Mouse (Mus musculus) neural tube, embryonic 12.5 days (tissue): ENCODE data around the gene Pgc. TPM values are rescaled to one million over a fixed set of nuclear protein-coding genes. Genes with fewer than 3 reads are reported as not detected.

Experiments used
- ATAC-seq: fragments of 200-750 bp; cut with Nextera tagmentation; 2 replicates; pipeline ENCODE4 v1.8.0; 2017; ENCODE audit warnings: low read depth, mild to moderate bottlenecking, moderate TSS enrichment, moderate library complexity; ENCODE audit not compliant: low FRiP score
- H3K27ac ChIP-seq: fragments of 300-500 bp; sonication (generic); 2 replicates; pipeline ENCODE4 v1.5.1; 2016
- H3K27me3 ChIP-seq: fragments of 300-500 bp; sonication (generic); replicated peaks from 2 replicates; pipeline ENCODE4 v1.6.1; 2016; ENCODE audit warnings: mild to moderate bottlenecking
- H3K36me3 ChIP-seq: fragments of 300-500 bp; sonication (generic); 2 replicates; pipeline ENCODE4 v1.6.1; 2016; ENCODE audit warnings: mild to moderate bottlenecking
- H3K4me1 ChIP-seq: fragments of 300-500 bp; sonication (generic); 2 replicates; pipeline ENCODE4 v1.6.1; 2016
- H3K4me2 ChIP-seq: fragments of 300-500 bp; sonication (generic); replicated peaks from 2 replicates; pipeline ENCODE4 v1.6.1; 2016; ENCODE audit warnings: mild to moderate bottlenecking
- H3K4me3 ChIP-seq: fragments of 300-500 bp; sonication (generic); 2 replicates; pipeline ENCODE4 v1.5.1; 2016
- H3K9ac ChIP-seq: fragments of 300-500 bp; sonication (generic); 2 replicates; pipeline ENCODE4 v1.6.1; 2016; ENCODE audit warnings: mild to moderate bottlenecking
- H3K9me3 ChIP-seq: fragments of 300-500 bp; sonication (generic); 2 replicates; pipeline ENCODE4 v1.6.1; 2016; ENCODE audit warnings: mild to moderate bottlenecking
- WGBS: fragments of 180-500 bp; shearing (Covaris S2); methylation state at CpG from one replicate; pipeline ENCODE4 v1.1.7; 2016; 5-methylcytosine and 5-hydroxymethylcytosine counted together
- polyA plus RNA-seq: library from polyadenylated mRNA; unstranded; fragments of >200 nt; fragmentation: Nextera tagmentation; extraction: Ambion mirVana; gene quantifications from 2 replicates; pipeline ENCODE4 v1.2.1, GENCODE M21; 2016

The Pgc gene
- polyA plus RNA-seq, 1 experiment from 2014 or later, result not detected

DNA sequence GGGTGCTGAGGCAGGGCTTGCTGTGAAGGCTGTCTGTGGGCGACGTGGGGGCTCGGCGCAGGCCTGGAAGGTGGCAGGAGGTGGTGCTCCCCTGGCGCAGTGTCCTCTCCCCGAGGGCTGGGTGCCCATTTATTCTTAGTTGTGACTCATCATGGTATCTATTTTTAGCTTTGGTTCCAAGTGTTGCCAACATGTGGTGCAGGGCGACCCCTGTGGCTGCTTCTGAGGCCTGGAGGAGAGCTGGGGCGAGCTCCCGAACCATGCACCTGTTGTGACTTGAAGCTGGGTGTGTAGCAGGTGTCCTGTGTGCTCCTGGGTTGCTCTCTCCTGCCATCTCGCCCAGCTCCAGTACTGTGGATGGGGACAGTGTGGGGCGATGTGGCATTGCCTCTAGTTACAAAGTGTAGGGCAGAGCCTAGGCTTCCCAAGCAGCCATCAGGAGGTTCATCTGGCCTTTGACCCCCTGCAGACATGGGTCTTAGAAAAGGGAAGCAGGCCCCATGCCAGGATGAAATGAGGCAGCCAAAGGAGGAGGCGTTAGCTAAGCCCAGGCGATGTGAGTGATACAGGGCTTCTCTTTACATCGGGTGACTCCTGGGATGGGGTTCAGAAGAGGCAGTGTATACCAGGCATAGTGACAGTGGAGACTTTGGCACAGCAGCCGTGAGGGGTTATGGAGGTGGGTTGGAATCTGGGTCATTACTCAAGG is 33.2 kb downstream of the Pgc start:
- peaks cover 14% of the 10 kb centered on the region for H3K4me1 ChIP-seq
- no peak overlapping the region for H3K27ac ChIP-seq
- no peak overlapping the region for H3K4me2 ChIP-seq
- no peaks in the 10 kb centered on the region for H3K36me3 ChIP-seq
- ATAC-seq, result no peak
- H3K27me3 ChIP-seq, result no peaks in the 10 kb centered on the region
- no peak overlapping the region for H3K4me3 ChIP-seq
- H3K9me3 ChIP-seq, result no peaks in the 10 kb centered on the region
- WGBS, result 77% methylated on average over 15 of the region's 15 CpGs
- H3K9ac ChIP-seq, result no peak overlapping the region

DNA sequence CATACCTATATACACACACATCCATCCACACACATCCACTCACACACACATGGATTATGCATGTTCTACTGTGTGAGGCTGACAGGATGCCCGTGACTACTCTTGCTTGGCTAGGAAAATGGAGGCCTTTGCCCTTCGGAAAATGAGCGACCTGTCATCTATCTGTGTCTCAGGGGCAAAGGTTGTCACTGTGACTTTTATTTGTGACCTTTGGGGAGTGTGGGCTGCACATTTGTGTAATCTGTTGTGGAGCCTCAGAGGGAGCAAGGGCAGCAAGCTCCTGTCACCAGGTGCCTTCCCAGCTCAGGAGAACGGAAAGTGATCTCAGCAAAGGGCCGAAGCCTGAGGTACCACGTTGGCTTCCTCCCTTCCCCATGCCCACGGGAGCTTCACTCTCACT is 35.4 kb downstream of the Pgc start:
- Histone ChIP-seq H3K27me3 (no peaks in the 10 kb centered on the region), H3K27ac (no peak overlapping the region), H3K9me3 (no peaks in the 10 kb centered on the region), H3K9ac (no peak overlapping the region), H3K36me3 (no peaks in the 10 kb centered on the region), H3K4me2 (no peak overlapping the region), H3K4me3 (no peak overlapping the region), H3K4me1 (peaks cover 14% of the 10 kb centered on the region)
- no peak for ATAC-seq
- WGBS, result 79% methylated on average over 7 of the region's 7 CpGs

DNA sequence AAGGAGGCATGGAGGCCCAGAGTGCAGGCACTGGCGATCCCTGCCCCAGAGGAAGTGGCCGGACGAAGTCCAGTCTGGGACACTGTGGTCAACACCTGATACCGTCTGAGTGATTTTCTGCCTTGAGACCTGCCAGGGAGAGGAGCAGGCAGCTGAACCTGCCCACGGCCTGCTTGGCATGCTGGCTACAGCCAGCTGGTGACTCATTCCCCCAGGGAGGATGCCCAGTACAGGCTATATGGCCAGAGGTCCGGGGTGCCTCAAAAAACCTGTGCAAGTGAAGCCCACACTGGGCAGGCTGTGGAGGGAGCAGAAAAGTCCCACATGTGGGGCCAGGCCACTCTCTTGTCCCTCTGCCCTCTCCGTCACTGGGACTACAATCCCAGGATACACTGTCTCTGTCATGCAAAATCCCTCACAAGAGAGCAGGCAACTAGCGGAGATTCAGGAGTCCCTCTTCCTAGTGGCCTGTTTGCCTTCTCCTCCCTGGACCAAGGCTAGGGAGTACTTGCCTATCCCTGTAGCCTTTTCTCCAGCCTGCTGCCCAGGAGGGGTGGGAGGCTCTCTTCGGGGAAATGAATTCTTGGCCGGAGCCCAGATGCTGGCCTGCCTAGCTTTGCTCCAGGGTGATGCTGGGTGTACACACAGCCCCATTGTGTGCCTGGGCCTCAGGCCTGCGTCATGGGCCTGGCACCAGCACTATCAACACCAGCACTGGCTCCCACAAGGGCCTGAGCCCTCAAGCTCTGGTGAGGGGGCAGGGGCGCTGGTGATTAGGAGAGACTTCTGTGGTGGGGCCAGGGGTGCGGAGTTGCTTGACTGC is 36.1 kb downstream of the Pgc start:
- Histone ChIP-seq H3K4me1 (peaks cover 14% of the 10 kb centered on the region), H3K4me3 (no peak overlapping the region), H3K4me2 (no peak overlapping the region), H3K27ac (no peak overlapping the region), H3K9me3 (no peaks in the 10 kb centered on the region), H3K9ac (no peak overlapping the region; the same call in 1 of the 2 replicates), H3K27me3 (no peaks in the 10 kb centered on the region; the same call in 1 of the 2 replicates), H3K36me3 (no peaks in the 10 kb centered on the region)
- peak; percentile 61; the same call in 1 of the 2 replicates for ATAC-seq
- 75% methylated on average over 13 of the region's 13 CpGs for WGBS

GRCm38 (mm10) chr17:47765986-47766385 is 39.3 kb downstream of the Pgc start:
- Histone ChIP-seq H3K9me3 (no peaks in the 10 kb centered on the region), H3K9ac (no peak overlapping the region), H3K27me3 (no peaks in the 10 kb centered on the region; the same call in 1 of the 2 replicates), H3K4me2 (no peak overlapping the region), H3K27ac (no peak overlapping the region), H3K4me1 (peaks cover 14% of the 10 kb centered on the region), H3K36me3 (no peaks in the 10 kb centered on the region), H3K4me3 (no peak overlapping the region)
- ATAC-seq, result no peak
- 80% methylated on average over 4 of the region's 4 CpGs for WGBS

- no peak overlapping the region for H3K27ac ChIP-seq
- H3K27me3 ChIP-seq, result no peaks in the 10 kb centered on the region; the same call in 1 of the 2 replicates
- no peak overlapping the region for H3K9ac ChIP-seq
- no peaks in the 10 kb centered on the region for H3K36me3 ChIP-seq
- WGBS, result 90% methylated on average over 6 of the region's 6 CpGs
- H3K4me2 ChIP-seq, result no peak overlapping the region
- H3K4me1 ChIP-seq, result peaks cover 14% of the 10 kb centered on the region
- no peak for ATAC-seq
- no peak overlapping the region for H3K4me3 ChIP-seq
- no peaks in the 10 kb centered on the region for H3K9me3 ChIP-seq
Observed at GRCm38 (mm10) chr17:47766407-47767043, 39.9 kb downstream of the Pgc start.

GRCm38 (mm10) chr17:47767081-47767455 is 40.4 kb downstream of the Pgc start:
- H3K4me3 ChIP-seq, result no peak overlapping the region
- 70% methylated on average over 2 of the region's 2 CpGs for WGBS
- H3K27ac ChIP-seq, result no peak overlapping the region
- H3K9ac ChIP-seq, result no peak overlapping the region
- H3K27me3 ChIP-seq, result no peaks in the 10 kb centered on the region; the same call in 1 of the 2 replicates
- no peaks in the 10 kb centered on the region for H3K9me3 ChIP-seq
- no peak for ATAC-seq
- H3K4me1 ChIP-seq, result peaks cover 14% of the 10 kb centered on the region
- H3K36me3 ChIP-seq, result no peaks in the 10 kb centered on the region
- H3K4me2 ChIP-seq, result no peak overlapping the region

DNA sequence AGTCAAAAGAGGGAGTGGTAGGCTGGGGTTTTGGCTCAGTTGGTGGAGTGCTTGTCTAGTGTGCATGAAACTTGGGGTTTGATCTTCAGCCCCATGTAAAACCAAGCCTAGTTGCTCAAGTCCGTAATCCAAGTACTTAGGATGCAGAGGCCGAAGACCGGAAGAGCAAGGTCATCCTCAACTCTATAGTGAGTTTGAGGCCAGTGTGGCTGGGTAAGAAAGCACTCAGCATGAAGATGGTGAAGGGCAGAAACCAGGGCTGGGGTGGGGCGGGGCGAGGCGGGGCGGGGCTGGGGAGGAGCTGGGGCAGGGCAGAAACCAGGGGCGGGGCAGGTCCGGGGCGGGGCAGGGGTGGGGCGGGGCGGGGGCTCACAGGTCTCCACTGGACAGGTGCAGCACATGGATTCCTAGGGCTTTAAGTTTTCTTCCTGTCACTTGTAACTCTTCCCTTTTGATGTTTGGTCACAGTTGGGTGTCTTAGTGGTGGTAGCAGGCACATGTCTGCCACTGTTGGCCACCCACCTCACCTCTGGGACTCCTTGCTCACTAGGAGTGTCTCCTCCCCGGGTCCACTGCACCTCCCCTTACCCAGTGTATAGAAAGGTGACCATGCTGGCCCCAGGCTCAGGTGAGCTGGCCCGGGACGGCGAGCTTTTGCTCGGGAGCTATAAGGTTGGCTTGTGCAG is 41.0 kb downstream of the Pgc start:
- 0 out of 2 replicates have a peak, but pooled peaks cover 5% of the 10 kb centered on the region for H3K9me3 ChIP-seq
- H3K4me2 ChIP-seq, result no peak overlapping the region
- no peak for ATAC-seq
- 45% methylated on average over 16 of the region's 17 CpGs for WGBS
- H3K4me1 ChIP-seq, result peaks cover 10% of the 10 kb centered on the region
- no peaks in the 10 kb centered on the region for H3K36me3 ChIP-seq
- no peak overlapping the region for H3K9ac ChIP-seq
- H3K4me3 ChIP-seq, result no peak overlapping the region
- no peak overlapping the region for H3K27ac ChIP-seq
- H3K27me3 ChIP-seq, result no peaks in the 10 kb centered on the region; the same call in 1 of the 2 replicates

GRCm38 (mm10) chr17:47768707-47769276 is 42.1 kb downstream of the Pgc start:
- H3K4me2 ChIP-seq, result no peak overlapping the region
- 0 out of 2 replicates have a peak, but pooled peaks cover 10% of the 10 kb centered on the region for H3K9me3 ChIP-seq
- ATAC-seq, result no peak
- no peak overlapping the region for H3K4me3 ChIP-seq
- no peak overlapping the region for H3K9ac ChIP-seq
- H3K4me1 ChIP-seq, result no peaks in the 10 kb centered on the region
- 54% methylated on average over 12 of the region's 12 CpGs for WGBS
- H3K27ac ChIP-seq, result no peak overlapping the region
- H3K36me3 ChIP-seq, result no peaks in the 10 kb centered on the region
- H3K27me3 ChIP-seq, result no peaks in the 10 kb centered on the region; the same call in 1 of the 2 replicates

DNA sequence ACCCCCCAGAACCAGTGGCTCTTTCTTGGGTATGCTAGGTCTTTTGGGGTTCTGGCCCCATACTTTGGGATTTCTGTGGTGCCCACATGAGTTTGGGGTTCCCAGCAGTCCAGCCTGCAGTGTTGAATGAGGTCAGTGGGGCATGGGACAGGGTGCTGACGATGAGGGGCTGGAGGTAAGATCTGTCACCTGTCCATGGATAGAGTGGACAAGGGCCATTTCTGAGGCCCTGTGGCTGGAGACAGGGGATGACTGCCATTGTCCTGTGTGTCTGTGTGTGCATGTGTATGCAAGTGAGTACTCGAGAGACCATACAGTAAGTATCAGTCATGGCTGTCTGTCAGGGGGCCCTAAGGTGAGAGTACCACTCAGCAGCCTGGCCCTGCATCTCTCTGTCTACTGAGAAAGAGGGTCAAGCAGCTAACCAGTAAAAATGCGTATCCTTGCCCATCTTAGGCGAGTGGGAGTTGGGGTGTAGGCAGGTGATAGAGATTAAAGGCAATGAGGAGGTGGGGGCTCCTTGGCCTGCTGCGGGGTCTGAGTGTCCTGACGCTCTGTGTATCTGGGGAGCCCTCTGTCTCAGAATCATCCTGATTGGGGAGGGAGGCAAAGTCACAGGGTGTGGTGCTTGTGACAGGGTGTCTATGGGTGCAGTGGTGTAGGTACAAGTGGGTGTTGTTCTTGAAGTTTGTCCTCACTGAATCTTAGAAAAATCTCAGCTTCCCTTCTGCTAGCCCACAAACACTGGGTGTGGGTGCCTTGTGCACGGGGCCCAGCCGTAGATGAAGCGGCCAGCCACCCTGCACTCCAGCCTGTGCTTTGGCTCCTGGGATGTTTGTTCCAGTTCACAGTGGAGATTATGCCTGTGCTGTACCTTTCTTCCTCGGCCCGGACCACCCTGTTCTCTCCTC is 43.0 kb downstream of the Pgc start:
- WGBS, result 87% methylated on average over 11 of the region's 11 CpGs
- 0 out of 2 replicates have a peak, but pooled peaks cover 10% of the 10 kb centered on the region for H3K9me3 ChIP-seq
- H3K4me1 ChIP-seq, result no peaks in the 10 kb centered on the region
- H3K36me3 ChIP-seq, result no peaks in the 10 kb centered on the region
- no peak overlapping the region for H3K9ac ChIP-seq
- H3K27ac ChIP-seq, result no peak overlapping the region
- no peak for ATAC-seq
- no peaks in the 10 kb centered on the region; the same call in 1 of the 2 replicates for H3K27me3 ChIP-seq
- H3K4me2 ChIP-seq, result no peak overlapping the region
- no peak overlapping the region for H3K4me3 ChIP-seq

GRCm38 (mm10) chr17:47773604-47774003 is 47.0 kb downstream of the Pgc start:
- 0 out of 2 replicates have a peak, but pooled peaks cover 10% of the 10 kb centered on the region for H3K9me3 ChIP-seq
- no peak overlapping the region for H3K4me2 ChIP-seq
- H3K9ac ChIP-seq, result no peak overlapping the region
- H3K27ac ChIP-seq, result no peak overlapping the region
- WGBS, result 66% methylated on average over 6 of the region's 6 CpGs
- ATAC-seq, result no peak
- no peak overlapping the region for H3K4me3 ChIP-seq
- no peaks in the 10 kb centered on the region for H3K36me3 ChIP-seq
- H3K27me3 ChIP-seq, result no peaks in the 10 kb centered on the region
- no peaks in the 10 kb centered on the region for H3K4me1 ChIP-seq

GRCm38 (mm10) chr17:47777141-47777540 is 50.5 kb downstream of the Pgc start:
- Histone ChIP-seq H3K27me3 (no peaks in the 10 kb centered on the region), H3K36me3 (no peaks in the 10 kb centered on the region), H3K4me1 (no peaks in the 10 kb centered on the region), H3K4me2 (no peak overlapping the region), H3K4me3 (no peak overlapping the region), H3K9me3 (0 out of 2 replicates have a peak, but pooled peaks cover 10% of the 10 kb centered on the region), H3K27ac (no peak overlapping the region), H3K9ac (no peak overlapping the region)
- WGBS, result 76% methylated on average over 2 of the region's 2 CpGs
- no peak for ATAC-seq
